Mouse (Mus musculus): ENCODE measurements around the gene Sirt3. TPM values are rescaled to one million over a fixed set of nuclear protein-coding genes. Genes with fewer than 3 reads are reported as not detected.
A peak's percentile ranks its signal among the peaks of the same experiment; 100 is the strongest.

Gene Sirt3
- polyA plus RNA-seq, 1 experiment = 16.2 TPM

DNA sequence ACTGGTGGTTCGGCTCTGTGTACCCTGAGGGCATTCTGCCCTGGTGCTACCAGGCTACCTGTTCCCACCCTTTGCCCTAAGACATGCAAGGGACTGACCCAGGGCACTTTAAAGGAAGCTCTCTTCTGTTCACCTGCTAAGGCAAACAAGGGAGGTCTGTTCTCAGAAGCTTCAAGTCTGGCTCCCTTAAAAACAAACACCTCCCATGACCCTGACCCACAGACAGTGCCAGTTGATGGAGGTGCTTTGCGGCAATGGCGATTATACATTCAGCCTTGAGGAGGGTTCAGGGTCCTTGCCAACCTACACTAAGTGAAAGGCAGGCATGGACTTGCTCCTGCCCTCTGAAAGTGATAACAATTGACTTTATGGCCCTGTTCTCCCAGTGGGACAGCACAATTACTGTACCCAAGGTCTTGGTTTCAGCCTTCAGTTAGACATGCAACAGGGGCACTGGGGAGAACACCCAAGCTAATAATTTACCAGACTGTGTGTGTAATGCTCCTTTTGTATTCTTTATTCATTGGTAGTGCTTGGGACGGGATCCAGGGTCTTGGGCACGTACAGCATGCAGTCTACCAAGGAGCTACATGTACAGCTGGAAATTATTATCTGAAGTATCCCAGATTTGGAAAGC, 30.9 kb upstream of the Sirt3 start:
- Histone ChIP-seq H3K4me1 (ENCODE audit: control insufficient read depth, insufficient read depth, low read length) (peaks cover 10% of the 10 kb centered on the region), H3K27ac (ENCODE audit: insufficient read depth, low read depth, low read length) (no peak overlapping the region), H3K4me3 (ENCODE audit: insufficient read depth, low read length) (no peak overlapping the region)
- TF ChIP-seq CTCF (IDR thresholded peaks at IDR 0.05; ENCODE audit: low read depth, low read length) (no peak), POLR2A (IDR thresholded peaks at IDR 0.05; ENCODE audit: borderline replicate concordance, low read depth, low read length) (no peak)

DNA sequence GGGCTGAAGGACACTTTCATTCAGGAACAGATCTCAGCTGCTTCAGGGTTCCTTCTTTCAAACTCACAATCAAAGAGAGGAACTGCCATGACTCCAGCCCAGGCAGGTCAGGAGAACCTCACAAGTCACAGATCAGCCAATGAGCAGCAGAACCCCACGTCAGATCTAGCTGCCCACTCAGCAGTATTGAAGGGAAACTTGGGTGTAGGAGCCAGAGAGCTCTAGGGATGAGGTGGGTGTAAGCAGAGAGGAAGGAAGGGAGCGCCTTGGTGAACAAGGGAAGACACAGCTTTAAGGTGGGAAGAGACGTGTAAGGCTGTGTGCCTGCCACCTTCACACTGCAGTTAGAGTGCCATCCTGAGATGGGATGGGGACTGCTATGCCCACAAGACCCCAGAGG, 30.2 kb upstream of the Sirt3 start:
- peaks cover 10% of the 10 kb centered on the region for H3K4me1 ChIP-seq (ENCODE audit: control insufficient read depth, insufficient read depth, low read length)
- TF ChIP-seq POLR2A (IDR thresholded peaks at IDR 0.05; ENCODE audit: borderline replicate concordance, low read depth, low read length) (no peak), CTCF (IDR thresholded peaks at IDR 0.05; ENCODE audit: low read depth, low read length) (no peak)
- no peak overlapping the region for H3K27ac ChIP-seq (ENCODE audit: insufficient read depth, low read depth, low read length)
- no peak overlapping the region for H3K4me3 ChIP-seq (ENCODE audit: insufficient read depth, low read length)

DNA sequence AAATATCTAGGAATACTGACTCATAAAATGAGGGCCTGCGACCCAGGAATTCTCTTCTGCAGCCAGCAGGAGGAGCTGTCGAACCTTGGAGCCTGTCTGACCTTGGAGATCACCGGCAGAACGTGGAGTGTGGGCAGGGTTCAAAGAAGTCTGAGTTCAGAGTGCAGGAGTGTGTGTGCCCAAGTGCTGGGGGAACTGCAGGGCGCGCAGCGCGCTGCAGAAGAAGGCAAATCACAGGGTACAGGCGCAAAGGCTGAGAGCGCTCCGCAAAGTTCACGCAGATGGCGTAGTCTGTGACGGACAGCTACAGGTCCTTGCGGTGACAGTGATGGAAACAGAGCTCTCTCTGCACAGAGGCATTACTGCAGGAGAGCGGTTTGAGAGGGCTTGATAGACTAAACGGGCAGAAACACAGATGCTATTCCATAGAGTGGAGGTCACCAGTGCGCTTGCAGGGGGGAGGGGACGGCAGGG, 26.6 kb upstream of the Sirt3 start:
- no peak for TF ChIP-seq POLR2A (IDR thresholded peaks at IDR 0.05; ENCODE audit: borderline replicate concordance, low read depth, low read length)
- peak; percentile 68 for TF ChIP-seq CTCF (IDR thresholded peaks at IDR 0.05; ENCODE audit: low read depth, low read length)
- peak overlapping the region; percentile 51 for H3K4me3 ChIP-seq (ENCODE audit: insufficient read depth, low read length)
- peaks cover 8% of the 10 kb centered on the region for H3K4me1 ChIP-seq (ENCODE audit: control insufficient read depth, insufficient read depth, low read length)
- no peak overlapping the region for H3K27ac ChIP-seq (ENCODE audit: insufficient read depth, low read depth, low read length)

GRCm38 (mm10) chr7:140908181-140908580, 26.1 kb upstream of the Sirt3 start:
- H3K4me1 ChIP-seq (ENCODE audit: control insufficient read depth, insufficient read depth, low read length) = peaks cover 8% of the 10 kb centered on the region
- no peak overlapping the region for H3K4me3 ChIP-seq (ENCODE audit: insufficient read depth, low read length)
- no peak overlapping the region for H3K27ac ChIP-seq (ENCODE audit: insufficient read depth, low read depth, low read length)
- TF ChIP-seq POLR2A (IDR thresholded peaks at IDR 0.05; ENCODE audit: borderline replicate concordance, low read depth, low read length) (no peak), CTCF (IDR thresholded peaks at IDR 0.05; ENCODE audit: low read depth, low read length) (no peak)

DNA sequence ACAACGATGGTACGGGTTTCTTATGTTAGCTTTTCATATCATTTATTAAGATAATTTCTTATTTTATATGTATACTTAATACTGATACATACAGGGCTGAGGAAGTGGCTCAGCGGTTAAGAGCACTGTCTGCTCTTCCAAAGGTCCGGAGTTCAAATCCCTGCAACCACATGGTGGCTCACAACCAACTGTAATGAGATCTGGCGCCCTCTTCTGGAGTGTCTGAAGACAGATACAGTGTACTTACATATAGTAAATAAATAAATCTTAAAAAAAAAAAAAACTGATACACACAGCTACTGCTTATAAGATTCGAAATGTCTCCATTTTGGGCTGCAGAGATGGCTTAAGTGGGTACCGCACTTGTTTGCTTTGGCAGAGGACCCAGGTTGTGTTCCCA, 25.6 kb upstream of the Sirt3 start:
- Histone ChIP-seq H3K4me1 (ENCODE audit: control insufficient read depth, insufficient read depth, low read length) (peaks cover 7% of the 10 kb centered on the region), H3K4me3 (ENCODE audit: insufficient read depth, low read length) (no peak overlapping the region), H3K27ac (ENCODE audit: insufficient read depth, low read depth, low read length) (no peak overlapping the region)
- TF ChIP-seq CTCF (IDR thresholded peaks at IDR 0.05; ENCODE audit: low read depth, low read length) (no peak), POLR2A (IDR thresholded peaks at IDR 0.05; ENCODE audit: borderline replicate concordance, low read depth, low read length) (no peak)

- no peak for TF ChIP-seq POLR2A (IDR thresholded peaks at IDR 0.05; ENCODE audit: borderline replicate concordance, low read depth, low read length)
- no peak for TF ChIP-seq CTCF (IDR thresholded peaks at IDR 0.05; ENCODE audit: low read depth, low read length)
- Histone ChIP-seq H3K27ac (ENCODE audit: insufficient read depth, low read depth, low read length) (no peak overlapping the region), H3K4me1 (ENCODE audit: control insufficient read depth, insufficient read depth, low read length) (peaks cover 3% of the 10 kb centered on the region; the same call in 1 of the 2 replicates), H3K4me3 (ENCODE audit: insufficient read depth, low read length) (no peak overlapping the region)
Measured at GRCm38 (mm10) chr7:140907131-140907530, 25.0 kb upstream of the Sirt3 start.

DNA sequence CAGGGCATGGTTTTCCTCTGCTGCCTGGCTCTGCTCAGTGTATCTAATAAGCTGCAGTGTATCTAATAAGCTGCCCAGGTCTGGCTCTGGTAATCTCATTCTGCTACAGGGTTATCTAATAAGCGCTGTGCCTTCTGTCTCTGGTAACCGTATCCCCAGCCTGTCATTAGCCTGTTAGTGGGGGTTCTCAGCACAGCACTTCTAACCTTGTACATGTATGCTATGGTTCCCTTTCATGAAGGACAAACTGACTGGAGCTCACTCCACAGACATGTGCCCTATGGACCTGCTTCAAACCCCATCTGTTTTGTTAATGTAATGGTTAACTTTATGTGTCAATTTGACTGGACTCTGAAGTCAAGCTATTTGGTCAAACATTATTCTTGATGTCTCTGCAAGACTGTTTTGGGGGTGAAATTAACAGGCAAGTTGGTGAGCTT, 23.6 kb upstream of the Sirt3 start:
- H3K4me1 ChIP-seq (ENCODE audit: control insufficient read depth, insufficient read depth, low read length) = peaks cover 3% of the 10 kb centered on the region; the same call in 1 of the 2 replicates
- no peak overlapping the region for H3K27ac ChIP-seq (ENCODE audit: insufficient read depth, low read depth, low read length)
- no peak for TF ChIP-seq CTCF (IDR thresholded peaks at IDR 0.05; ENCODE audit: low read depth, low read length)
- TF ChIP-seq POLR2A (IDR thresholded peaks at IDR 0.05; ENCODE audit: borderline replicate concordance, low read depth, low read length) = no peak
- H3K4me3 ChIP-seq (ENCODE audit: insufficient read depth, low read length) = no peak overlapping the region

DNA sequence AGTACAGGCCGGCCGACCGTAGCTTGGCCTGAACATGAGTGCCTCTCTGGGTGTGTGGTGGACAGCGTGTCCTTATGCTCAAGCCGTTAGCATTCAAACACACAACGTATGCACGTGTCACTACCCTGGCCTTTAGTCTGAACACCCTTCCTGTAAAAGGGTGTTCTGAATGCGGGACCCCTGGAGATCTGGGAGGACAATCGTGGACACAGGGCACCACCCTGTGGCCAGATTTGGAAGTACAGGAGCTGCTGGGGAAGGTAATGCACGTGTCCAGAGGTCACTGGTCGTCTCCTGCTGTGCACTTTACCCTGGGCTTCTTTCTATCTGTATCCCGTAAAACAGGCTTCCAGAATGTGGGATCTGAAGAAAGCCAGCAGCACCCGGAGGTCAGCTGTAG, 21.1 kb upstream of the Sirt3 start:
- TF ChIP-seq CTCF (IDR thresholded peaks at IDR 0.05; ENCODE audit: low read depth, low read length) = peak; percentile 98
- no peak for TF ChIP-seq POLR2A (IDR thresholded peaks at IDR 0.05; ENCODE audit: borderline replicate concordance, low read depth, low read length)
- H3K4me1 ChIP-seq (ENCODE audit: control insufficient read depth, insufficient read depth, low read length) = no peaks in the 10 kb centered on the region
- no peak overlapping the region for H3K4me3 ChIP-seq (ENCODE audit: insufficient read depth, low read length)
- H3K27ac ChIP-seq (ENCODE audit: insufficient read depth, low read depth, low read length) = no peak overlapping the region

DNA sequence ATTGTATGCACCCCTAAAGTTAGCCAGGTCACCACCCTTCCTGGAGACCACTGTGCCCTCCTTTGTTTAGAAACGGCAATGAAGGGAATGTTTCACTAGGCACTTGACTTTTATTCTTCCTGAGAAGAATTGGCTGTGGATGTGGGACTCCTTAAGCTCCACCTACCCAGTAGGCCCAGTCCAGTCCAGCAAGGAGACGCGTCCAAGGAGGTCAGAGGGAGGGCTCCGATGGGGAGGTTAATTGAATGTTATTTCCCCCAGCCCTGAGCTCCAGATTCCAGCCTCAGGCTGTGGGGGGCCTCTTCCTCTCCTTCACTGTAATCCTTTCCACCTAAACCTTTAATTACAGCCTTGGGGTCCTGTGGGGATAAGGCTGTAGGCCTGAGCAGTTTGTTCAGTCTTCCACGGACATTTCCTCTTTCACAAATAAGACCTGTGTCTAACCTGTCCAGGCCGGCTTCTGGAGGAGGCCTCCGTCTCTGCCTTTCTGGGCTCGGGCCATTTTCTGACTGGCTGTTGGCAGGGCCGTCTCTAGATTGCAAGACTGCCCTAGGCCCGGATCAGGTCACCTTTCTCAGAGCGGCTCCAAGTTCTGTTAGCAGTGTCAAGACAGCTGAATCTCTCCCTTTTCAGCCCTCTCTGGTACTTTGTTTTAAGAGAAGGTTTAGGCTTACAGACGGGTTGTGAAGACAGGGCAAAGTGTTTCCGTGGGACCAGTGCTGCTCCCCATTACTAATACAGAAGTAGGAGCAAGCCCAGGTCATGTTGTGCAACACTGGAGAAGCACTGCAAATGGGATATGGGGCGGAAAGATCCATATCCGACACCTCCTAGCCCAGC, 20.1 kb upstream of the Sirt3 start:
- no peak for TF ChIP-seq POLR2A (IDR thresholded peaks at IDR 0.05; ENCODE audit: borderline replicate concordance, low read depth, low read length)
- no peak for TF ChIP-seq CTCF (IDR thresholded peaks at IDR 0.05; ENCODE audit: low read depth, low read length)
- H3K4me1 ChIP-seq (ENCODE audit: control insufficient read depth, insufficient read depth, low read length) = no peaks in the 10 kb centered on the region
- H3K27ac ChIP-seq (ENCODE audit: insufficient read depth, low read depth, low read length) = no peak overlapping the region
- no peak overlapping the region for H3K4me3 ChIP-seq (ENCODE audit: insufficient read depth, low read length)

DNA sequence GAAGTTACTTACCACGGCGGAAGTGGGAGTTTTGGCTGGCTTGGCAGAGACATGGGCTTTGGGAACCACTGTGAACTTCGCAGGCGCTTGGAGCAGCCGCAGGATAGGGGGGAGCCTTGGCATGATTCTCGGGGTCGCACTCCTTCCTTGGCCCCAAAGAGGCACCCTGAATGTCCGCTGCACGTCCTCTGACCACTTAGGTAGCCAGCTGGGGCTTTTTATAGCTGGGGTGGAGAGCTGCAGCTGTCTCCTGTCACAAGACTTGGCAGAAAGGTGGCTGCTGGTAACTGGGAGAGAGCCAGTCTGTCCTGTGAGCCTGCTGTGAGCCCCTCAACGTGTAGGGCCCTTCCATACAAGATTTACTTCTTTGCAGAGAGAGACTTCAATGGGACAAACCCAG, 18.1 kb upstream of the Sirt3 start, which contains the start of gene Cox8b:
TSS of gene Cox8b (minus strand) at position 227 of the 400 bp plus-strand sequence.
- Histone ChIP-seq H3K27ac (ENCODE audit: insufficient read depth, low read depth, low read length) (no peak within 1 kb of the TSS), H3K4me3 (ENCODE audit: insufficient read depth, low read length) (no peak within 1 kb of the TSS)

More for the DNA sequence above, 18.1 kb upstream of the Sirt3 start, which contains the start of gene Cox8b:
- no peaks in the 10 kb centered on the region for H3K4me1 ChIP-seq (ENCODE audit: control insufficient read depth, insufficient read depth, low read length)
- TF ChIP-seq CTCF (IDR thresholded peaks at IDR 0.05; ENCODE audit: low read depth, low read length) (no peak), POLR2A (IDR thresholded peaks at IDR 0.05; ENCODE audit: borderline replicate concordance, low read depth, low read length) (no peak)
